Mouse (Mus musculus): Measurements from ENCODE around the gene Gm10837.

Gene Gm10837

DNA sequence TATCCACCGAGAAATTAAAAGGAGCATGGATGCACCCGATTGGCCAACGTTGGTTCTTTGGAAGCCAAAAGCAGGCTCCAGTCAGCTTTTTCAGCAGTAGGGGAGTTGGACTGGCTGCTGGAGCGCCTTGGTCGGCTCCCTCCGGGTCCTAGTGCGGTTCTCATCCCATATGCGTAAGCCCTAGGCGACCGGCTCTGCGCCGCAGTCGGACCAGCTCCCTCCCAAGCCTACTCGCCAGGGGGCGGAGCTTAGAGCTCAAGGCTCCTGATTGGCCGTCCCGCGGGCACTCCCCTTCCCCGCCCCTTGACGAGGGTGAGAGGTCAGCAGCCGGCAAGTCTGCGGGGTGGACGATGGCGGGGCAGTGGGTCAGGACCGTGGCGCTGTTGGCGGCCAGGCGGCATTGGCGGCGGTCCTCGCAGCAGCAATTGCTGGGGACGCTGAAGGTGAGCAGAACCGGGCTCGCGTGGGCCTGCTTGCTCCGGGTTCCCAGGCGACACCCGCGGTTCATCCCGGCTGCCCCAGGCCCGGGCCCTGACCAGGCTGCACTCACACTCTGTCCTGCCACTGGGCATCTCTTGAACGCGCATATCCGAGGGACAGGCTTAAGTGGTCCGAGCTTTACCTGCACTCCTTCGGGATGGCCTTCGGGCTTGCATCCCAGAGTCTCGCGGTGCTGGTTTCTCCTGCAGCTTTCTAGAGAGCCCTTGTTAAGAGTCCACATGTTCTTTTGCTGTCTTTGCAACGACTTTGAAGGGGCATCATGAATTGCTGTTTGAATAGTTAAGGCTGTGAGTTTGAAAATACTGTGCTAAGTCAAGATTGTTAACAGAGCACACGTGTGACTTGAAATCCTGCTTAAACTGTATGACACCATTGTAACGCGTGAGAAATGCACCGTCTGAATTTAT, 43.9 kb downstream of the Gm10837 start, which contains the start of gene Pcca:
Gene Pcca, plus strand, starts transcription at position 308 of the 908 bp plus-strand sequence.
- peak; percentile 87 for DNase-seq (ENCODE audit: low read depth, low spot score)

DNA sequence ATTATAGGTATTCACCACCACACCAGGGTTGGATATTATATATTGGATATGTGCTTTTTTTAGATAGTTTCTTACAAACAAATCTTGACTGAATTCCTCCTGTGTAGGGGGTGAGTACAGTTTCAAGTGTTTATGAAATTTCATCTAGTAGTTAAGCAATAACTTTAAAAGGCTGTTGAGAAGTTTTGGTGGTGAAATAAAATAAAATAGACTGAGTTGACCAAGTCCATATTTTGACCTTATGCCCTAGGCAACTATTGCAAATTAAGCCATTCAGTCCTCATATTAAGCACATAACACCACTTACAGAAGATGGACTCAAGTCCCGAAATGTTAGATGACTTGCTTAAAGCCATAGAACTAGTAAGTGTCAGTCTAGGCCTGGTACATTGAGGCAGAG, 45.6 kb downstream of the Gm10837 start:
- no peak for DNase-seq (ENCODE audit: low read depth, low spot score)

All from brain, embryonic 18.5 days (tissue).